Mouse (Mus musculus) hindbrain, embryonic 14.5 days (tissue): Measurements from ENCODE around the gene Csn1s2a. TPM values are rescaled to one million over a fixed set of nuclear protein-coding genes. Genes with fewer than 3 reads are reported as not detected.
"Not testable (repeated sequence)": the region's sequence is repeated elsewhere in the genome, so short reads cannot be mapped to it uniquely, and the experiment has no call there.

Experiments
- ATAC-seq: fragments of 200-750 bp; cut with Nextera tagmentation; 2 replicates; pipeline ENCODE4 v1.8.0; 2017; ENCODE audit warnings: moderate number of reproducible peaks, mild to moderate bottlenecking, moderate TSS enrichment, moderate library complexity; ENCODE audit not compliant: low FRiP score
- DNase-seq: peaks from one replicate; pipeline ENCODE4 v3.0.0-alpha.2; 2015; ENCODE audit warnings: low spot score
- H3K27ac ChIP-seq: fragments of 300-500 bp; sonication (generic); 2 replicates; pipeline ENCODE4 v1.5.1; 2014; ENCODE audit warnings: mild to moderate bottlenecking, moderate library complexity
- H3K27me3 ChIP-seq: fragments of 300-500 bp; sonication (generic); 2 replicates; pipeline ENCODE4 v1.6.1; 2014; ENCODE audit warnings: mild to moderate bottlenecking, low read length, mixed read lengths; ENCODE audit not compliant: control insufficient read depth, insufficient read depth
- H3K36me3 ChIP-seq: fragments of 300-500 bp; sonication (generic); replicated peaks from 2 replicates; pipeline ENCODE4 v1.6.1; 2014; ENCODE audit not compliant: control insufficient read depth, insufficient read depth
- H3K4me1 ChIP-seq: fragments of 300-500 bp; sonication (generic); replicated peaks from 2 replicates; pipeline ENCODE4 v1.6.1; 2014; ENCODE audit warnings: antibody characterized with exemption, low read length, mixed read lengths; ENCODE audit not compliant: control insufficient read depth, insufficient read depth
- H3K4me2 ChIP-seq: fragments of 300-500 bp; sonication (generic); replicated peaks from 2 replicates; pipeline ENCODE4 v1.6.1; 2014; ENCODE audit warnings: mild to moderate bottlenecking, moderate library complexity
- H3K4me3 ChIP-seq: fragments of 300-500 bp; sonication (generic); replicated peaks from 2 replicates; pipeline ENCODE4 v1.5.1; 2014; ENCODE audit warnings: mild to moderate bottlenecking, low read length
- H3K9ac ChIP-seq: fragments of 300-500 bp; sonication (generic); 2 replicates; pipeline ENCODE4 v1.6.1; 2014
- H3K9me3 ChIP-seq: fragments of 300-500 bp; sonication (generic); 2 replicates; pipeline ENCODE4 v1.6.1; 2016; ENCODE audit warnings: low read length; ENCODE audit not compliant: control insufficient read depth
- WGBS: fragments of 180-500 bp; shearing (Covaris S2); extraction: QIAGEN DNeasy Blood & Tissue Kit; methylation state at CpG from one replicate; pipeline ENCODE4 v1.1.7; 2014; 5-methylcytosine and 5-hydroxymethylcytosine counted together
- polyA plus RNA-seq: library from polyadenylated mRNA; unstranded; fragments of >200 nt; fragmentation: Nextera tagmentation; extraction: Ambion mirVana; gene quantifications from 2 replicates; pipeline ENCODE4 v1.2.1, GENCODE M21; 2014

Csn1s2a gene
- polyA plus RNA-seq = not detected in 2 replicates

DNA sequence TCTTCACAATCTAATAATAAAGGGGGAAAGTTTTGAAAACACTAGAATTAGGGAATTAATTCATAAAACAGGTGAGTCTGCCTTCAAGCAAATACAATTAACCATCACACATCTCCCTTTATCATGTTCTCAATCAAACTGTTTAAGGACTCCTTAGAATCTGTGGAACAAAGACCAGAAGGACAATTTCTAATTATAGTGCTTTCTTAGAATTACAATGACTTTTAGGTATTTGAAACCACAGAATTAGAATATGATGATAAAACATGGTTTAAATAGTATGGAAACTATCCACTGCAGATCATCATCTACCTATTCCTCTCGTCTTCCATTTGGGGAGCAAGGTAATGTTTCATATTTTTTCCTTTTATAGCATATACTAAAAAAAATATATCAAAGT, at the start of gene Csn1s2a:
Gene Csn1s2a, plus strand, starts transcription at position 301 of the 400 bp plus-strand sequence.
- H3K4me1 ChIP-seq = no peaks in the 10 kb centered on the region
- no peaks in the 10 kb centered on the region for H3K27me3 ChIP-seq
- H3K4me2 ChIP-seq = no peak within 1 kb of the TSS
- no peak within 1 kb of the TSS for H3K9ac ChIP-seq
- DNase-seq (no peak), ATAC-seq (no peak)
- H3K4me3 ChIP-seq = no peak within 1 kb of the TSS
- WGBS = 91% methylated on average over 1 of the region's 1 CpGs
- no peaks in the 10 kb centered on the region for H3K36me3 ChIP-seq
- H3K9me3 ChIP-seq = no peaks in the 10 kb centered on the region
- no peak within 1 kb of the TSS for H3K27ac ChIP-seq

DNA sequence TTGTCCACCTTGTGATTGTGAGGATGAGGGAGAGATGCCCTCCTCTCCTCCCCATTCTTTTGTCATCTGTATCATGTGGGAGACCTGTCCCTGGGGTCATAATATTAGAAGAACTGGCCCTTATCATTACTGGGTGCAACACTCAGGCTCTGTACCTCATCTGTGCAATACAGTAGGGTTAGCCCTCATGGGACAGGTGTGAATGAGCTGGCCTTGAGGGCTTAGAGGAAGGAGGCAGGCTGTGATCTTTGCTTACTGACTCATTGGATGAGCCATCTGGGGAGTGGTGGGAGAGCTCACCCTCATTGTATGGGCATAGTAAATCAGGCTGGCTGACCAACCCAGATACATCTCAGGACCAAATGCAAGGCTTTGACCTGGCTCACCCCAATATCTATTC, 39.5 kb upstream of the Csn1s2a start:
- Histone ChIP-seq H3K27ac (no peak overlapping the region), H3K4me3 (no peak overlapping the region), H3K4me1 (no peaks in the 10 kb centered on the region), H3K27me3 (no peaks in the 10 kb centered on the region), H3K4me2 (no peak overlapping the region), H3K9ac (no peak overlapping the region), H3K36me3 (no peaks in the 10 kb centered on the region), H3K9me3 (no peaks in the 10 kb centered on the region)
- DNase-seq (no peak), ATAC-seq (no peak)

DNA sequence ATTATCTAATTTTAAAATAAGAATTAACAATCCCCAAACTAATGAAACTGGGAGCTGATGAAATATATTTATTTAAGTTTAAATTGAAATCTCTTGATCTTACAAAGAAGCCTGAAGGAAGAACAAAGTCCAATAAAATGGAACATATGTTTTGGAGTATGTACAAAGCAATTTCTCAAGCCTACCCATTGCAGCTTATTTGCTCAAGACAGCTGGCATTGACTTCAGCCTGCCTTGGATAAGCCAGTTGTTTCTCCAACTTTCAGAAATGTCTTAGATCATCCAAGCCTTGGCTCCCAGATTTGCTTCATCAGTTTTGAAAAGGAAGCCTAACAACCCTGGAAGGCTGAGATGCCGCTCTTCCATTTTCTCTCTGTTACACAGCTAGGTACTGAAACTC, 20.9 kb upstream of the Csn1s2a start:
- WGBS = 78% methylated on average over 1 of the region's 1 CpGs
- no peaks in the 10 kb centered on the region for H3K4me1 ChIP-seq
- no peak overlapping the region for H3K27ac ChIP-seq
- H3K4me2 ChIP-seq = no peak overlapping the region
- H3K9ac ChIP-seq = no peak overlapping the region
- H3K9me3 ChIP-seq = no peaks in the 10 kb centered on the region
- no peaks in the 10 kb centered on the region for H3K27me3 ChIP-seq
- ATAC-seq = no peak
- DNase-seq = no peak
- no peaks in the 10 kb centered on the region for H3K36me3 ChIP-seq
- H3K4me3 ChIP-seq = no peak overlapping the region

DNA sequence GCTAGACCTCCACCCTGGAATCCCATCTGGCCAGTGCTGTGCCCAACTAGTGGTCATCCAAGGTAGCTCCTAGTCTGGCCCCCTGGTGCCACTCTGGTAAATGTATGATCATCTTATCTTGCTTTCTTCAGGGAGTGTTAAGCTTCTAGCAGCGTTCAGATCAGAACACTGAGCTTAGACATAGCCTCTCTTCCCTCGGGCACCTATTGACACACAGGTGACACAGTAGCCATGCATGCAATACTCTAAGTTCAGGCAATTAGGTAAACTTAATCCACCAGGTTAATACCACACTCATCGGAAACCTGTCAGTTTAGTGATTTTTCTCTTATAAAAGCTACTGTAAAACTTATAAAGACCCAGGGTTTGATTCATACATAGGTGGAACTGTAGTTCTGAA, 9.8 kb upstream of the Csn1s2a start:
- ATAC-seq = no peak
- H3K9me3 ChIP-seq = no peaks in the 10 kb centered on the region
- 87% methylated on average over 3 of the region's 3 CpGs for WGBS

DNA sequence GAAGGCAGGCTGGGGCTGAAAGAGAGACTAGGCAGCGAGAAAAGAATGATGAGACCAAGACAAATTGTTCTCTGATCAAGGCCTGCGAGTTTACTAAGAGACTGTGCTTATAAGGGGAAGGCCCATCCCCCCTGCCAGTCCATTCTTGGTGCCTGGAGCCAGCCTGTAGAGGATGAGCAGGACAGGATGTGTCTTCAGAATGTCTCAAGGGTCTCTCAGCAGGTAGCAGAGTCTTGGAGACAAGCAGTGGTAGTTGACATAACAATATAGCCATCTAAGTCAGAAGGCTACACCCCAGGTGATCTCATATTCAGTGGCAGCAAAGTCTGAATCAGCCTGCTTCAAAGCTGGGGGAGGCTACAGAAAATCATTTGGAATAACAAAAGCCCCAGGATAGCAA, 2.2 kb upstream of the Csn1s2a start:
- not testable (repeated sequence) for H3K27ac ChIP-seq, H3K27me3 ChIP-seq, DNase-seq, H3K4me1 ChIP-seq, H3K9me3 ChIP-seq, H3K36me3 ChIP-seq, H3K4me2 ChIP-seq, H3K9ac ChIP-seq, H3K4me3 ChIP-seq, ATAC-seq
- WGBS = 25% methylated on average over 2 of the region's 2 CpGs

More for the DNA sequence above, 9.8 kb upstream of the Csn1s2a start:
- no peaks in the 10 kb centered on the region for H3K27me3 ChIP-seq
- no peak overlapping the region for H3K9ac ChIP-seq
- no peak overlapping the region for H3K27ac ChIP-seq
- no peaks in the 10 kb centered on the region for H3K4me1 ChIP-seq
- no peaks in the 10 kb centered on the region for H3K36me3 ChIP-seq
- no peak overlapping the region for H3K4me2 ChIP-seq
- DNase-seq = no peak
- no peak overlapping the region for H3K4me3 ChIP-seq

DNA sequence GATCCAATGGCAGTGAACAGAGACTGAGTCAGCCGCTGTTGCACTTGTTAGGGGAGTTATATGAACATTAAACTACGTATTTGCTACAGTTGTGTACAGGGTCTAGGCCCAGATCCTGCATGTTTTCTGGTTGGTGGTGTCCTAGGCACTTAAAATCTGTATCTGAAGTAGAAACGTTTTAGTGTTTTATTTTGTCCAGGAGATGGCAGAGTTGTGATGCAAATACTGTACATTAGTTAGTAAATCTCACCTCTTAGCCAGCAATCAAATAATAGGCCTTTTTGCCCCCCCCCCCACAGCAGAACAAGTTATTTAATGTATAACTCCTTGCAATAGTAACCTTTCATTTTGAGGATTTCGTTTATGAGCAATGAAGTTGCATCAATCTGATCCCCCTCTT, 8.4 kb downstream of the Csn1s2a start:
- Histone ChIP-seq H3K27me3 (no peaks in the 10 kb centered on the region), H3K36me3 (no peaks in the 10 kb centered on the region), H3K4me2 (no peak overlapping the region), H3K27ac (no peak overlapping the region), H3K9me3 (no peaks in the 10 kb centered on the region), H3K4me1 (no peaks in the 10 kb centered on the region), H3K9ac (no peak overlapping the region), H3K4me3 (no peak overlapping the region)
- peak; percentile 37 for DNase-seq
- 68% methylated on average over 4 of the region's 4 CpGs for WGBS
- ATAC-seq = no peak

DNA sequence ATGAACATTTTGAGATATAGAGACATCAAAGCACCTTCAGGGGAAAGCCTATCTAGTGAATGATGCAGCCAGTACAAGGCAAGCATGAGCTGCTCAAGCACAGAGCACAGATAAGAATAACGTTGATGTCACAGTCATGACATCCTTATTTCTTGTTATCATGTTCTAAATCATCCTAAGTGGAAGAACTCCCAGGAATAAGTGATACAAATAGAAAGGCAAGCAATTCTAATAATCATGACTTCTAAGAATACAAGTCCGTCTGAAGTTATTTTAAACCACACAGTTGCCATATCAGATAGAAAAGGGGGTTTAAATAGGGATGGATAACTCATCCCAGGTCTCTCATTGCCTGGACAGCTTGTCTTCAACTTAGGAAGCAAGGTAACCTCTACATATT, 33.4 kb downstream of the Csn1s2a start, which contains the start of gene Csn1s2b:
Gene Csn1s2b, plus strand, starts transcription at position 301 of the 400 bp plus-strand sequence.
- ATAC-seq (no peak), DNase-seq (no peak)
- no peaks in the 10 kb centered on the region for H3K9me3 ChIP-seq
- no peak within 1 kb of the TSS for H3K27ac ChIP-seq
- no peak within 1 kb of the TSS for H3K4me3 ChIP-seq
- no peaks in the 10 kb centered on the region for H3K27me3 ChIP-seq
- no peaks in the 10 kb centered on the region for H3K36me3 ChIP-seq
- H3K9ac ChIP-seq = no peak within 1 kb of the TSS
- no peaks in the 10 kb centered on the region for H3K4me1 ChIP-seq
- 80% methylated on average over 2 of the region's 2 CpGs for WGBS
- no peak within 1 kb of the TSS for H3K4me2 ChIP-seq

DNA sequence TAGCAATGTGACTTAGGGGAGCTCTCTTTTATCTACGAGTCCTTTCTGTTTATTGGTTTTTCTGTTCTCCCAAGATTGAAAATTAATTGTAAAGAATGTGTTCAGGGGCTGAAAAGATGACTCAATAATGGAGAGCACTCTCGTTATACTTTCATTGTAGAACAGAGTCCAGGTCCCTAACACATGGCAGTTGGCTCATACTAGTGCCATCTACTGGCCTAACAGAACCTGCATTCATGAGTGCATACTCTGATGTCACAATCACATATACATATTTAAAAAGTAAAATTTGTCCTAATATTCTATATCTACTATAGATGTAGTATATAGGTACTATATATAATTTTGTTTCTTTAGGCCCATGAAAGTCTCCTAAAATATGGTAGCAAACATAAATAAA, 34.9 kb downstream of the Csn1s2a start:
- Histone ChIP-seq H3K4me3 (no peak overlapping the region), H3K9me3 (no peaks in the 10 kb centered on the region), H3K36me3 (no peaks in the 10 kb centered on the region), H3K9ac (no peak overlapping the region), H3K4me1 (no peaks in the 10 kb centered on the region), H3K27me3 (no peaks in the 10 kb centered on the region), H3K27ac (no peak overlapping the region), H3K4me2 (no peak overlapping the region)
- no peak for DNase-seq
- ATAC-seq = no peak
- 68% methylated on average over 2 of the region's 2 CpGs for WGBS

DNA sequence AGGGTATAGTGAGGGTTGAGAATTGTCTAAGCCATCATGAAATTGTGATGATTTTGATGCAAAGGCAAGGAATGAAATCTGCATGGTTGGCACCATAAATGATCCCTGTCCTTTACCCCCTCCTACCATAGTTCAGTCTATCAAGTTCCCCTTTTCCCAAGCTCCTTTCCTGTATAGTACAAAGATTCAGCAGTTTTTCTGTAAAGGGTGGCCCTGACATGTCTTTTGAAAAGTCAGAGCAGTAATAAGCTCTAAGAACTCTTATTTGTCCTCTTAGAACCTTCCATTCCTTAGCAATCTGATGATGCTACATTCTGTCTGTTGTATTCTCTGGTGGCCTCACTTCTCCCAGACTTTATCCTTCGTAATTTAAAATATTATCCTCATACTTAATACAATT, 51.0 kb downstream of the Csn1s2a start, which contains the start of gene Prr27:
Gene Prr27, plus strand, starts transcription at position 301 of the 400 bp plus-strand sequence.
- no peak for DNase-seq
- no peak for ATAC-seq
- WGBS = 80% methylated on average over 1 of the region's 1 CpGs

More for the DNA sequence above, 51.0 kb downstream of the Csn1s2a start, which contains the start of gene Prr27:
- Histone ChIP-seq H3K4me1 (no peaks in the 10 kb centered on the region), H3K36me3 (no peaks in the 10 kb centered on the region), H3K9ac (no peak within 1 kb of the TSS), H3K27me3 (no peaks in the 10 kb centered on the region), H3K4me3 (no peak within 1 kb of the TSS), H3K27ac (no peak within 1 kb of the TSS), H3K4me2 (no peak within 1 kb of the TSS), H3K9me3 (no peaks in the 10 kb centered on the region)
